Mouse (Mus musculus) heart, adult 2 months (tissue): ENCODE results near the gene Capzb.

Source experiments
- CTCF ChIP-seq: fragments of 200-600 bp; IDR thresholded peaks from 2 replicates; pipeline ENCODE4 v1.8.1; 2022; ENCODE audit warnings: antibody characterized with exemption, mild to moderate bottlenecking, moderate library complexity
- EP300 ChIP-seq: fragments of 200-500 bp; IDR thresholded peaks from 2 replicates; pipeline ENCODE4 v1.6.1; 2011; ENCODE audit warnings: low read depth, low read length, control low read depth; ENCODE audit not compliant: insufficient read depth
- POLR2A ChIP-seq: fragments of 200-500 bp; IDR thresholded peaks from 2 replicates; pipeline ENCODE4 v1.6.1; 2011; ENCODE audit warnings: mild to moderate bottlenecking, low read depth, low read length, control low read depth; ENCODE audit not compliant: insufficient read depth

GRCm38 (mm10) chr4:139305521-139305920, 112.8 kb downstream of the Capzb start:
- no peak for TF ChIP-seq POLR2A
- TF ChIP-seq EP300 = no peak
- no peak for TF ChIP-seq CTCF
